Mouse (Mus musculus) urinary bladder, postnatal 14 days (tissue): ENCODE results near the gene Ifnab.

ENCODE experiments used
- DNase-seq: peaks from one replicate; pipeline ENCODE4 v3.0.0; 2021; ENCODE audit warnings: low spot score

Gene Ifnab

DNA sequence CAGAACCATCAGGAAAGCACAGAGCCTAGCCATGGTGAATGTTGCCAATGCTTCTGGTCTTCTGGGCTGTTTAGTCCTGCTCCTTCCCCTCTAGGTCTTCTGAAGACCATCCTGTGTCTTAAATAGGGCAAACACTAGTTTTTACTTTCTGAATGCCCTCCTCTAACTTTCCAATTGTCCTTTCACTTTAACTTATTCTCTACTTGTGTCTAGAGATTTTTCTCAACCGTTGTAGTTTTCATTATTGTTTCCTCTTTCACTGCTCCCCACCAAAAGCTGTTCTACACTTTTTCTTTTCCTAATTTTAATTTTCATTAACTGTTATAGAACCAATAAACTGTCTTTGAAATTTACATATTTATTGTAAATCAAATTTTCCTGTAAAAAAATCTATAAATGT lies 14.3 kb downstream of the Ifnab start, which contains the start of gene Ifna16:
Gene Ifna16, minus strand, starts transcription at position 101 of the 400 bp plus-strand sequence.
- no peak for DNase-seq

GRCm38 (mm10) chr4:88655461-88655860 lies 35.7 kb downstream of the Ifnab start:
- DNase-seq, result peak; percentile 4

DNA sequence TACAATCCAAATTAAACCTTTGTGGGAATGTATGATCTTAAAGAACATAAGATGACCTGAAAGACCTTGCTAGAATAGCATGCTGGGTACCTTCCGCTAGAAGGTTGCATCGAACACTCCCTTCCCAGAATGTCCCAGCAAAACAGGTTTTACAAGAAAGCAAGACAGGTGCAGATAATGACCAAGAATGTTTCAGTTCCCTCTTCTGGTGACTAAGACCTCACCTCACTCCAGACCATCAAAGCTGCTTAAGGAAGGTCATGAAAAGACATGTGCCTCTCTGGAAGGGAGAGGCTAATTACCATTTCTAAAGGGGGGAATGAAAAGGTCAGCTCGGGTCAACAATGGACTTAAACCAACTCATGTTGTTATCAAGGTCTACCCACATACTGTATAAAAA lies 37.5 kb downstream of the Ifnab start:
- DNase-seq, result no peak

DNA sequence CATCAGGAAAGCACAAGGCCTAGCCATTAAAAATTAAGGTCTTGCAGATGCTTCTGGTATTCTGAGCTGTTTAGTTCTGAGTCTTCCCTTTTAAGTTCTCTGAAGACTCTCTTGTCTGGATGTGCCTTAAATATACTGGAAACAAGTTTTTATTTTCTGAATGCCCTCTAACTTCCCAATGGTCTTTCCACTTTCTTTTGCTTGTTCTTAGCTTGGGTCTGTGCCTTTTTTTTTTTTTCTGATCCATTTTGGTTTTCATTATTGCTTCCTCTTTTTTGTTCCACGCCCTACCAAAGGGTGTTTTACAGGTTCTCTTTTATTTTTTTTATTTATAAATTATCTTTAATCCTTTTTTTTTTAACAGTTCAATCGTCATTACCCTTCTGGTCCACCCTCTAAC lies 46.8 kb downstream of the Ifnab start, which contains the start of gene Ifna13:
Gene Ifna13, minus strand, starts transcription at position 101 of the 400 bp plus-strand sequence.
- no peak for DNase-seq

GRCm38 (mm10) chr4:88642526-88642925 lies 48.6 kb downstream of the Ifnab start:
- DNase-seq, result no peak

GRCm38 (mm10) chr4:88641077-88641831 lies 49.9 kb downstream of the Ifnab start:
- peak; percentile 96 for DNase-seq

- DNase-seq, result no peak
These were observed 50.5 kb downstream of the Ifnab start for GRCm38 (mm10) chr4:88640704-88641076.
